Mouse (Mus musculus) forebrain, embryonic 14.5 days (tissue): ENCODE data around the gene Fam155a. TPM values are rescaled to one million over a fixed set of nuclear protein-coding genes. Genes with fewer than 3 reads are reported as not detected.
A peak's percentile ranks its signal among the peaks of the same experiment; 100 is the strongest.

Experiments used
- ATAC-seq: fragments of 200-750 bp; cut with Nextera tagmentation; 2 replicates; pipeline ENCODE4 v1.8.0; 2017; ENCODE audit warnings: mild to moderate bottlenecking, moderate library complexity
- DNase-seq: peaks from one replicate; pipeline ENCODE4 v3.0.0-alpha.2; 2015; ENCODE audit warnings: low spot score
- H3K27ac ChIP-seq: fragments of 300-500 bp; sonication (generic); 2 replicates; pipeline ENCODE4 v1.5.1; 2014; ENCODE audit warnings: low read depth, mild to moderate bottlenecking, control low read depth, low read length, moderate library complexity
- H3K27me3 ChIP-seq: fragments of 300-500 bp; sonication (generic); replicated peaks from 2 replicates; pipeline ENCODE4 v1.6.1; 2014; ENCODE audit warnings: low read length, control low read depth, mixed read lengths; ENCODE audit not compliant: control insufficient read depth, insufficient read depth
- H3K36me3 ChIP-seq: fragments of 300-500 bp; sonication (generic); 2 replicates; pipeline ENCODE4 v1.6.1; 2014; ENCODE audit warnings: low read length, control low read depth; ENCODE audit not compliant: control insufficient read depth, insufficient read depth
- H3K4me1 ChIP-seq: fragments of 300-500 bp; sonication (generic); 2 replicates; pipeline ENCODE4 v1.6.1; 2014; ENCODE audit warnings: antibody characterized with exemption, low read length, control low read depth; ENCODE audit not compliant: control insufficient read depth, insufficient read depth
- H3K4me2 ChIP-seq: fragments of 300-500 bp; sonication (generic); 2 replicates; pipeline ENCODE4 v1.6.1; 2014; ENCODE audit warnings: mild to moderate bottlenecking, control low read depth, low read length
- H3K4me3 ChIP-seq: fragments of 300-500 bp; sonication (generic); 2 replicates; pipeline ENCODE4 v1.5.1; 2014; ENCODE audit warnings: low read depth, low read length, control low read depth
- H3K9ac ChIP-seq: fragments of 300-500 bp; sonication (generic); 2 replicates; pipeline ENCODE4 v1.6.1; 2014; ENCODE audit warnings: mild to moderate bottlenecking, low read length, control low read depth, moderate library complexity
- H3K9me3 ChIP-seq: fragments of 300-500 bp; sonication (generic); replicated peaks from 2 replicates; pipeline ENCODE4 v1.6.1; 2016; ENCODE audit warnings: low read length, control low read depth, mixed read lengths; ENCODE audit not compliant: control insufficient read depth
- WGBS: fragments of 180-500 bp; shearing (Covaris S2); extraction: QIAGEN DNeasy Blood & Tissue Kit; methylation state at CpG from one replicate; pipeline ENCODE4 v1.1.7; 2014; 5-methylcytosine and 5-hydroxymethylcytosine counted together
- microRNA-seq: library from miRNA; unstranded; fragments of <30 nt; microRNA quantifications from one replicate; pipeline ENCODE4, GENCODE M21; 2016
- polyA plus RNA-seq: library from polyadenylated mRNA; unstranded; fragments of >200 nt; fragmentation: Nextera tagmentation; extraction: Ambion mirVana; gene quantifications from 2 replicates; pipeline ENCODE4 v1.2.1, GENCODE M21; 2014

Fam155a gene
- polyA plus RNA-seq, 1 experiment from 2014 or later = 12.1 TPM

DNA sequence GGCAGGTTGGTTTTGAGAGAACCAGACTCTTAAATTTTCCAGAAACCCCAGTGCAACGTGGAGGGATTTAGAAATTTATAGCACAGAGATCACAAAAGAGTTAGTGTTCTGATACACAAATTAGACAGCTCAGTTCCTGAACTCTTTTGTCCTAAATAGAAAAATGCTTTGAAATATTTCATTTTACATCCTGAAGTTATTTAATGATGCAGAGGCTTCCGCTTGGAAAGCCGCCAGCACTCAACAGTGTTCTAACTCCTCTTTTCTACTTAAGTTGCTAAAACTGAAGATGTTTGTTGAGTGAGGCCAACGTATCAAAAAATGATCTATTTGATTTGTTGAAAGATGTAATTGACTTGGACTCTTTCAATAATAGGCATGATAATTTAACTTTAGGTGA lies 609.4 kb downstream of the Fam155a start:
- ATAC-seq = no peak
- 85% methylated on average over 4 of the region's 4 CpGs for whole genome bisulfite sequencing

DNA sequence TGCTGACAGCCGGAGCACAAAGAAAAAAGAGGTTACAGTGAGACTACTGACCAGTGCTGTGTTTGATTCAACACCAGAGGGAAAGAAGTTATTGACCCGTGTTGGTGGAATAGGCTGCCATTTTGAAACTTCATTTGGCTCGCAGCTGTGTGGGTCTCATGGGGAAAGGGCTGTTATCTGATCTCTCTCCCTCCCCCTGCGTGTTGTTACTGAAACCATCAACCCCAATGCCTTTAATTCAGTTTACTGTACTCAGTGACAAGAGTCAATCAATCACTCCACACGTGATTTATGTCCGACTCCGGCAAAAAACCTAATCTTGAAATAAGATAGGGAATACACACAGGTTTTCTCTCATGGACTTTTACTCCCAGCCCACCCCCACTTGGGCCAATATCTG lies 611.6 kb downstream of the Fam155a start:
- H3K4me2 ChIP-seq = no peak overlapping the region
- DNase-seq = no peak
- no peaks in the 10 kb centered on the region for H3K27me3 ChIP-seq
- H3K9me3 ChIP-seq = no peaks in the 10 kb centered on the region
- H3K4me1 ChIP-seq = peaks cover 11% of the 10 kb centered on the region
- WGBS = 89% methylated on average over 7 of the region's 7 CpGs
- no peak overlapping the region for H3K9ac ChIP-seq
- no peak for ATAC-seq
- 0 out of 2 replicates have a peak overlapping the region, but pooled peaks have one; percentile 3 for H3K27ac ChIP-seq
- H3K36me3 ChIP-seq = no peaks in the 10 kb centered on the region
- H3K4me3 ChIP-seq = no peak overlapping the region

More for the DNA sequence above, 609.4 kb downstream of the Fam155a start:
- no peak overlapping the region for H3K9ac ChIP-seq
- H3K4me2 ChIP-seq = no peak overlapping the region
- H3K27ac ChIP-seq = no peak overlapping the region
- DNase-seq = no peak
- no peak overlapping the region for H3K4me3 ChIP-seq
- no peaks in the 10 kb centered on the region for H3K9me3 ChIP-seq
- peaks cover 11% of the 10 kb centered on the region for H3K4me1 ChIP-seq
- no peaks in the 10 kb centered on the region for H3K36me3 ChIP-seq
- H3K27me3 ChIP-seq = no peaks in the 10 kb centered on the region

DNA sequence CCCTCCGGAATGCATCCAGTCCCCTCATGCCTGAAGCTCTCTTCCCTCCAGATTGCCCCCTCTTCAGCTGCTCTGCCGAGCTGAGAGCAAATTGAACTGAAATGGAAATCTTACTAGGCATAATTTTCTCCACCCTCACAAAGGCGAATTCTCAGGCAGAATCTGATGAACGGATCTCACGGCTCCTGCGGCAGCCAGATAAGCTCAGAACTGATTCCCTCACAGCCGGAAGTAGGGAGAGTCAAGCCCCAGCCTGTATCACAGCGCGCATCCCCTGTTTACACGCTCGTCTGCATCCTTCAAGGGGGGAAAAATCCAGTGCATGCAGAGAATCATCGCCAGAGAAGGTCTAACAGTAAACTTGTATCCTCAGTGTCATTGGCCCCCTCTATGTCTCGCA lies 612.3 kb downstream of the Fam155a start:
- ATAC-seq = peak; percentile 46; the same call in 1 of the 2 replicates
- H3K4me1 ChIP-seq = peaks cover 11% of the 10 kb centered on the region
- H3K9ac ChIP-seq = peak overlapping the region; percentile 21; the same call in 1 of the 2 replicates
- WGBS = 57% methylated on average over 13 of the region's 13 CpGs
- peak overlapping the region; percentile 3; the same call in 1 of the 2 replicates for H3K27ac ChIP-seq
- H3K9me3 ChIP-seq = no peaks in the 10 kb centered on the region
- no peak overlapping the region for H3K4me3 ChIP-seq
- no peak overlapping the region for H3K4me2 ChIP-seq
- peak; percentile 53 for DNase-seq
- H3K27me3 ChIP-seq = no peaks in the 10 kb centered on the region
- no peaks in the 10 kb centered on the region for H3K36me3 ChIP-seq

DNA sequence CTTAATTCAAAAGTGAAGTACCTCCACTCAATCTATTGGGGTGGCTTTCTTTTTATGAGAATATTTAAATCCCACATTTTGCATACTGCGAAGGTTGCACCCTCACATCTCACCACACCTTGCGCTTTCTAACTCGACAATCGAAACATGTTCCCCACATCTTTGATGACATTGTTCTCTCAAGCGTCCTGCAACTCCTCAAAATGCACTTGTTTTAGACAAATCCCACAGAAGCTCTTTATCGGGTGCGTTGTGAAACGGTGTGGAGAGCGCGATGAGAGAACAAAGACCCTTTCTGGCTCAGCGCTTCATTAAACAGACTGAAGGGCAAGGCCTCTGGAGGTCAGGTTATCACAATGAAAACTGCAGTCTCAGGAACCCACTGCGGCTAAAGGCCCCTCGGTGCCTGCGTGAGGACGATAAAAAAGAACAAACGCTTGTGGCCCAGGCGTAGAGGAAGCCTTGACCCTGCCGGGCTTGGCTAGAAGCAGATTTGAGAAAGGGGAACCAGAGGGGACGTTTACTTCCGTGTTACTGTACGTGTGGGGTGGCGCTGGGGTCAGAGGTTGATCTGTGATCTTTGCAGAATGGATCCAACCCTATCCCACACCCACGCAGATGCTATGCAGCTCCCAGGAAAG lies 613.7 kb downstream of the Fam155a start:
- 5% methylated on average over 23 of the region's 23 CpGs for WGBS
- no peaks in the 10 kb centered on the region for H3K9me3 ChIP-seq
- peak overlapping the region; percentile 10 for H3K4me2 ChIP-seq
- no peak overlapping the region for H3K4me3 ChIP-seq
- peak; percentile 57 for ATAC-seq
- peaks cover 11% of the 10 kb centered on the region for H3K4me1 ChIP-seq
- peak; percentile 36 for DNase-seq
- H3K9ac ChIP-seq = peak overlapping the region; percentile 30; the same call in 1 of the 2 replicates
- no peaks in the 10 kb centered on the region for H3K27me3 ChIP-seq
- no peaks in the 10 kb centered on the region for H3K36me3 ChIP-seq
- no peak overlapping the region for H3K27ac ChIP-seq

Small RNAs within 50 kb of the gene (microRNA-seq; reads per million reads assigned to microRNA genes)
- gene Gm47312 = not detected

Other genes with a start within 250 kb of the Fam155a start
- not detected in 2 replicates for gene Gm10217, start 93.1 kb upstream of the Fam155a start, polyA plus RNA-seq
- 10.7 and 12.7 TPM in 2 replicates for gene Lig4, start 206.5 kb upstream of the Fam155a start, polyA plus RNA-seq
- 18.9 and 19.2 TPM in 2 replicates for gene Abhd13, start 206.5 kb upstream of the Fam155a start, polyA plus RNA-seq
- 0.09 and 0.22 TPM in 2 replicates for gene Tnfsf13b, start 235.3 kb upstream of the Fam155a start, polyA plus RNA-seq